Mouse (Mus musculus): ENCODE data around the gene Rusc2. TPM values are rescaled to one million over a fixed set of nuclear protein-coding genes. Genes with fewer than 3 reads are reported as not detected.

Rusc2 gene
- polyA plus RNA-seq, 1 experiment from 2014 or later, result 10.9 TPM

- 77% methylated on average over 6 of the region's 6 CpGs for WGBS
Observed at GRCm38 (mm10) chr4:43465935-43466334, 84.2 kb downstream of the Rusc2 start.

DNA sequence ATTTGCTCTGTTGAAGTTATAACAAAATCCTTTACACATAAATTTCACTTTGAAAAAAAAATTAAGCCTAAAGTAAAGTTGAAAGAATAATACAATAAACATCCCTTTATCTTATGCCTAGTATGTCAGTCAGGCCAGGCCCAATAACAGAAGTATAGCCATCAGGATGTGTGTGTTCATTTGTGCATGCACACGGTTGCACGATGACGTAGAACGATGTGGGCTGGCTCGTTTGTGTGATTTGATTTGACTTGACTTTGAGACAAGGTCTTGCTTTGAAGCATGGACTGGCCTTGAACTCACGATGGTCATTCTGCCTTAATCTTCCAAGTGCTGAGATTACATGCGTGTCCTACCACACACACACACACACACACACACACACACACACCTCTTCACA, 85.1 kb downstream of the Rusc2 start:
- Histone ChIP-seq H3K4me1 (ENCODE audit: control insufficient read depth in 2 of 2, insufficient read depth in 2 of 2, low read length in 2 of 2) (no peaks in the 10 kb centered on the region; a peak in 1 of 4 replicates), H3K27me3 (ENCODE audit: control insufficient read depth, insufficient read depth, low read length) (no peaks in the 10 kb centered on the region), H3K9ac (ENCODE audit: low read length) (no peak overlapping the region), H3K4me2 (ENCODE audit: low read length) (no peak overlapping the region), H3K4me3 (ENCODE audit: control insufficient read depth in 1 of 2, insufficient read depth in 1 of 2, low read depth in 1 of 2, low read length in 2 of 2) (no peak overlapping the region), H3K9me3 (ENCODE audit: control insufficient read depth, low read length) (no peaks in the 10 kb centered on the region), H3K27ac (replicated peaks in 1 of 2; ENCODE audit: control insufficient read depth in 1 of 2, insufficient read depth in 1 of 2, low read depth in 2 of 2, low read length in 2 of 2) (no peak overlapping the region), H3K36me3 (ENCODE audit: control insufficient read depth, insufficient read depth, low read length) (no peaks in the 10 kb centered on the region)
- WGBS, result 89% methylated on average over 7 of the region's 7 CpGs
- ATAC-seq (ENCODE audit: insufficient number of reproducible peaks, insufficient read depth, low FRiP score, low read depth), result no peak

More at GRCm38 (mm10) chr4:43465935-43466334, 84.2 kb downstream of the Rusc2 start:
- H3K9ac ChIP-seq (ENCODE audit: low read length), result no peak overlapping the region
- no peak overlapping the region for H3K27ac ChIP-seq (replicated peaks in 1 of 2; ENCODE audit: control insufficient read depth in 1 of 2, insufficient read depth in 1 of 2, low read depth in 2 of 2, low read length in 2 of 2)
- no peak overlapping the region for H3K4me2 ChIP-seq (ENCODE audit: low read length)
- no peaks in the 10 kb centered on the region; a peak in 1 of 4 replicates for H3K4me1 ChIP-seq (ENCODE audit: control insufficient read depth in 2 of 2, insufficient read depth in 2 of 2, low read length in 2 of 2)
- H3K4me3 ChIP-seq (ENCODE audit: control insufficient read depth in 1 of 2, insufficient read depth in 1 of 2, low read depth in 1 of 2, low read length in 2 of 2), result no peak overlapping the region
- H3K36me3 ChIP-seq (ENCODE audit: control insufficient read depth, insufficient read depth, low read length), result no peaks in the 10 kb centered on the region
- no peaks in the 10 kb centered on the region for H3K27me3 ChIP-seq (ENCODE audit: control insufficient read depth, insufficient read depth, low read length)
- ATAC-seq (ENCODE audit: insufficient number of reproducible peaks, insufficient read depth, low FRiP score, low read depth), result no peak
- no peaks in the 10 kb centered on the region for H3K9me3 ChIP-seq (ENCODE audit: control insufficient read depth, low read length)

DNA sequence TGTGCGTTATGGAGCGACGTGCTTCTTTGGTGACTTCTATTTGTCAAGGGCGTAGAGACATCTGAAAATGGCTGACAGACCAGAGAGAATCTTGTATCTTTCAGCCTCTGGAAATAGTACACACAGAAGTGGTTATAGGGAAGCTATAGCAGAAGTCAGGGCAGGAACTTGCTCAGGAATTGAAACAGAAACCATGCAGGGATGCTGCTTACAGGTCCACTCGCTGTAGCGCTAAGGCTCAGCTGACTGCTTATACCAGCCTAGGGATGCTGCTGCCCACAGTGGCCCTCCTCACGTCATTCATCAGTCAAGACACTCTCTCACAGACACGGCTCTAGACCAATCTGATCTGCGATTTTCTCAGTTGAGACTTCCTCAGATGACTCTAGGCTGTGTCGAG, 88.5 kb downstream of the Rusc2 start:
- H3K4me3 ChIP-seq (ENCODE audit: control insufficient read depth in 1 of 2, insufficient read depth in 1 of 2, low read depth in 1 of 2, low read length in 2 of 2), result no peak overlapping the region
- no peak for ATAC-seq (ENCODE audit: insufficient number of reproducible peaks, insufficient read depth, low FRiP score, low read depth)
- H3K4me2 ChIP-seq (ENCODE audit: low read length), result no peak overlapping the region
- H3K9me3 ChIP-seq (ENCODE audit: control insufficient read depth, low read length), result no peaks in the 10 kb centered on the region
- no peak overlapping the region for H3K27ac ChIP-seq (replicated peaks in 1 of 2; ENCODE audit: control insufficient read depth in 1 of 2, insufficient read depth in 1 of 2, low read depth in 2 of 2, low read length in 2 of 2)
- H3K36me3 ChIP-seq (ENCODE audit: control insufficient read depth, insufficient read depth, low read length), result no peaks in the 10 kb centered on the region
- no peaks in the 10 kb centered on the region for H3K27me3 ChIP-seq (ENCODE audit: control insufficient read depth, insufficient read depth, low read length)
- no peaks in the 10 kb centered on the region; a peak in 1 of 4 replicates for H3K4me1 ChIP-seq (ENCODE audit: control insufficient read depth in 2 of 2, insufficient read depth in 2 of 2, low read length in 2 of 2)
- WGBS, result 89% methylated on average over 10 of the region's 10 CpGs
- H3K9ac ChIP-seq (ENCODE audit: low read length), result no peak overlapping the region

GRCm38 (mm10) chr4:43473636-43474035, 91.9 kb downstream of the Rusc2 start:
- H3K4me2 ChIP-seq (ENCODE audit: low read length), result no peak overlapping the region
- no peak overlapping the region for H3K27ac ChIP-seq (replicated peaks in 1 of 2; ENCODE audit: control insufficient read depth in 1 of 2, insufficient read depth in 1 of 2, low read depth in 2 of 2, low read length in 2 of 2)
- ATAC-seq (ENCODE audit: insufficient number of reproducible peaks, insufficient read depth, low FRiP score, low read depth), result no peak
- 70% methylated on average over 1 of the region's 1 CpGs for WGBS
- peaks cover 3% of the 10 kb centered on the region in 2 experiments; a peak in 1 of 4 replicates for H3K4me1 ChIP-seq (ENCODE audit: control insufficient read depth in 2 of 2, insufficient read depth in 2 of 2, low read length in 2 of 2)
- H3K4me3 ChIP-seq (ENCODE audit: control insufficient read depth in 1 of 2, insufficient read depth in 1 of 2, low read depth in 1 of 2, low read length in 2 of 2), result no peak overlapping the region
- no peaks in the 10 kb centered on the region for H3K27me3 ChIP-seq (ENCODE audit: control insufficient read depth, insufficient read depth, low read length)
- no peak overlapping the region for H3K9ac ChIP-seq (ENCODE audit: low read length)
- no peaks in the 10 kb centered on the region for H3K36me3 ChIP-seq (ENCODE audit: control insufficient read depth, insufficient read depth, low read length)
- H3K9me3 ChIP-seq (ENCODE audit: control insufficient read depth, low read length), result no peaks in the 10 kb centered on the region

DNA sequence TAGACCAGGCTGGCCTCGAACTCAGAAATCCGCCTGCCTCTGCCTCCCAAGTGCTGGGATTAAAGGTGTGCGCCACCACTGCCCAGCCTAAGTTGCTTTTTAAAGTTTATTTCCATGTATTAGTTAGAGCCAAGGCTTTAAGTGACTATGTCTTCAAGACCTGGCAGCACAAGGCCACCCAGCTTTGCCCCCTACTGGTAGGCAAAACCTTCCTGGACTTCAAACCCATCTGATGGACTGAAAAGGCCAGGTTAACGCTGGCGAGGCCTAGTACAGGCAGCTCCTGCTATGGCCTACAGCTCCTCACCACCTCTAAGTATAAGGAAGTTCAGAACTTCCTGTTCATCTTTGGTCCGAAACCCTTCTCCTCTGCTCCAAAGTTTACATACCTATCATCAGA, 94.8 kb downstream of the Rusc2 start:
- H3K9ac ChIP-seq (ENCODE audit: low read length), result no peak overlapping the region
- no peaks in the 10 kb centered on the region for H3K9me3 ChIP-seq (ENCODE audit: control insufficient read depth, low read length)
- no peak overlapping the region for H3K27ac ChIP-seq (replicated peaks in 1 of 2; ENCODE audit: control insufficient read depth in 1 of 2, insufficient read depth in 1 of 2, low read depth in 2 of 2, low read length in 2 of 2)
- no peak overlapping the region for H3K4me2 ChIP-seq (ENCODE audit: low read length)
- no peaks in the 10 kb centered on the region for H3K36me3 ChIP-seq (ENCODE audit: control insufficient read depth, insufficient read depth, low read length)
- 86% methylated on average over 6 of the region's 6 CpGs for WGBS
- peaks cover 4 to 6% of the 10 kb centered on the region in 2 experiments; a peak in 1 of 4 replicates for H3K4me1 ChIP-seq (ENCODE audit: control insufficient read depth in 2 of 2, insufficient read depth in 2 of 2, low read length in 2 of 2)
- H3K4me3 ChIP-seq (ENCODE audit: control insufficient read depth in 1 of 2, insufficient read depth in 1 of 2, low read depth in 1 of 2, low read length in 2 of 2), result no peak overlapping the region
- no peak for ATAC-seq (ENCODE audit: insufficient number of reproducible peaks, insufficient read depth, low FRiP score, low read depth)
- no peaks in the 10 kb centered on the region for H3K27me3 ChIP-seq (ENCODE audit: control insufficient read depth, insufficient read depth, low read length)

Other genes starting within 250 kb of the Rusc2 start
- 0.20 and 0.43 TPM in 2 replicates for gene Atp8b5, start 114.8 kb upstream of the Rusc2 start, polyA plus RNA-seq (2014; fragmentation: Nextera tagmentation; extraction: Ambion mirVana)
- 0.16 TPM in 1 of 2 replicates, not detected in the other for gene Fam166b, start 47.2 kb downstream of the Rusc2 start, polyA plus RNA-seq (2014; fragmentation: Nextera tagmentation; extraction: Ambion mirVana)
- gene Tesk1, start 60.0 kb downstream of the Rusc2 start, polyA plus RNA-seq (2014; fragmentation: Nextera tagmentation; extraction: Ambion mirVana), result 8.9 and 9.4 TPM in 2 replicates
- gene Cd72, start 72.6 kb downstream of the Rusc2 start, polyA plus RNA-seq (2014; fragmentation: Nextera tagmentation; extraction: Ambion mirVana), result 3.1 and 3.9 TPM in 2 replicates
- gene Sit1, start 101.8 kb downstream of the Rusc2 start, polyA plus RNA-seq (2014; fragmentation: Nextera tagmentation; extraction: Ambion mirVana), result not detected in 2 replicates
- gene Ccdc107, start 110.9 kb downstream of the Rusc2 start, polyA plus RNA-seq (2014; fragmentation: Nextera tagmentation; extraction: Ambion mirVana), result 76.5 and 85.8 TPM in 2 replicates
- gene Arhgef39, start 117.7 kb downstream of the Rusc2 start, polyA plus RNA-seq (2014; fragmentation: Nextera tagmentation; extraction: Ambion mirVana), result 28.7 and 31.0 TPM in 2 replicates
- gene Car9, start 125.0 kb downstream of the Rusc2 start, polyA plus RNA-seq (2014; fragmentation: Nextera tagmentation; extraction: Ambion mirVana), result 2.1 and 2.4 TPM in 2 replicates
- 142 and 159 TPM in 2 replicates for gene Tpm2, start 141.8 kb downstream of the Rusc2 start, polyA plus RNA-seq (2014; fragmentation: Nextera tagmentation; extraction: Ambion mirVana)
- 57.3 and 62.3 TPM in 2 replicates for gene Creb3, start 180.4 kb downstream of the Rusc2 start, polyA plus RNA-seq (2014; fragmentation: Nextera tagmentation; extraction: Ambion mirVana)
- 77.5 and 90.9 TPM in 2 replicates for gene Tln1, start 180.7 kb downstream of the Rusc2 start, polyA plus RNA-seq (2014; fragmentation: Nextera tagmentation; extraction: Ambion mirVana)
- gene Rgp1, start 196.7 kb downstream of the Rusc2 start, polyA plus RNA-seq (2014; fragmentation: Nextera tagmentation; extraction: Ambion mirVana), result 18.3 and 24.9 TPM in 2 replicates
- gene Gba2, start 196.9 kb downstream of the Rusc2 start, polyA plus RNA-seq (2014; fragmentation: Nextera tagmentation; extraction: Ambion mirVana), result 16.5 and 16.7 TPM in 2 replicates
- gene Msmp, start 202.5 kb downstream of the Rusc2 start, polyA plus RNA-seq (2014; fragmentation: Nextera tagmentation; extraction: Ambion mirVana), result 0.36 TPM in 1 of 2 replicates, not detected in the other
- gene Npr2, start 250.0 kb downstream of the Rusc2 start, polyA plus RNA-seq (2014; fragmentation: Nextera tagmentation; extraction: Ambion mirVana), result 10.6 and 13.2 TPM in 2 replicates

Measured in heart, embryonic 14.5 days (tissue).